Mouse (Mus musculus) adrenal gland, postnatal 0 days (tissue): ENCODE measurements around the gene Sec31b. TPM values are rescaled to one million over a fixed set of nuclear protein-coding genes. Genes with fewer than 3 reads are reported as not detected.

Experiments used
- polyA plus RNA-seq: library from polyadenylated mRNA; unstranded; fragments of >200 nt; fragmentation: Nextera tagmentation; extraction: Ambion mirVana; gene quantifications from 2 replicates; pipeline ENCODE4 v1.2.1, GENCODE M21; 2015

Sec31b gene
- polyA plus RNA-seq, result 0.90 and 2.2 TPM in 2 replicates

DNA sequence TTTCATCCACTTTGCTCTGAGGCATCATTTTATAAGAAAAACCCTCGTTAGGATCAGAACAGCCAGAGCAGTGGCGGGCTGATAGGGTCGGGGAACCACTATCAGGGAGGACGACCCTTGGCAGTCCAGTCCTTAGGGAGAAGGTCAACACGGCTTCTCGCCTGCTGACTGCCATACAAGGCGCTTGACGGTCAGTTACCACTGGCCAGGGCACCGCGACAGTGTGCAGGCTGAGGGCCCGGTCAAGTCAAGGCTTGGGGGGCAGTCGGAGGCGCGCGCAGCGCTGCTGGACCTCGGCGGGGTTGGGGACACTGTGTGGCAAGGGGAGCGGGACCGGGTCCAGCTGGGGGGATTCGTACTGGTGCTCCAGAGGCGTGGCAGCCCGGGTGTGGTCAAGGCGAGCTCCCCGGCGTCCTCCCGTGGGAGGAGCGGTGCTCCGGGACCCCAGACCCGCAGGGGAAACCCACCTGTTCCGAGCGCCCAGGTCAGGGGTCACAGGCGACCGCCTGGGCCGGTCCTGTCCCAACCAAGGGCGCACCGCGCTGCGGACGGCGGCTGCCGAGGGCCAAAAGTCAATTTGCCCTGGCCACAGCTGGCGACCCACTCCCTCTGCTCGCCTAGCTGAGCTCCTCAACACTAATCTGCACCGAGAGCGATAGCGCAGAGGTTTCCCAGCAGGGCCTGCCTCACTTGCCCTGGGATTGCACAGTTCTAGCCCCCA lies at the start of gene Sec31b:
TSS of gene Sec31b (minus strand) at position 544 of the 721 bp plus-strand sequence.

GRCm38 (mm10) chr19:44562652-44563206 lies 17.1 kb upstream of the Sec31b start, which contains the start of gene Hif1an:
TSS of gene Hif1an (plus strand) at chr19:44562850.

GRCm38 (mm10) chr19:44554861-44555590 lies 9.4 kb upstream of the Sec31b start, which contains the start of gene Ndufb8:
TSS of gene Ndufb8 (minus strand) at chr19:44555440.

GRCm38 (mm10) chr19:44552731-44553130 lies 7.1 kb upstream of the Sec31b start, which contains the start of gene Gm20538:
TSS of gene Gm20538 (minus strand) at chr19:44552831.

DNA sequence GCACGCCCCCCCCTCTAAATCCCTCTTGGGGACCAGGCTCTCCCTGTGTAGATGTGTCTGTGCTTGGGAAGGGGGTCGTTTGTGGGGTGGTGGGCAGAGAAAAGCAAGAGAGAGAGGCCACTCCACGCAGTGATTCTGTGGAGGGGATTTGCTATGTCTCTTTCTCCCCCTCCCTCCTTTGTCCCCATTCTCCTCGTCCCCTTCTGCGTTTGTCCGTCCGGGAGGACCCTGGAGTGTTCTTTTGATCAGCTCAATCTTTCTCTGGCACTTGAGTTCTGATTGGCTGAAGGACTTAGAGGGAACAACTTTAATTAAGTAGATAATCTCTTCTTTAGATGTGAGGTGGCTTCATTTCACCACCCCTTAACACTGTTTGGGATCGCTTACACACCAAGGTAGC lies 52.5 kb downstream of the Sec31b start, which contains the start of gene Wnt8b:
TSS of gene Wnt8b (plus strand) at position 345 of the 400 bp plus-strand sequence.

Other genes with a start within 250 kb of the Sec31b start
- 0.08 and 0.16 TPM in 2 replicates for gene Scd4, start 212.8 kb downstream of the Sec31b start, polyA plus RNA-seq
- 5.1 and 7.4 TPM in 2 replicates for gene Scd1, start 138.0 kb downstream of the Sec31b start, polyA plus RNA-seq
- not detected in 2 replicates for gene Wnt8b, start 52.4 kb downstream of the Sec31b start, polyA plus RNA-seq
- gene Gm20538, start 7.0 kb upstream of the Sec31b start, polyA plus RNA-seq, result not detected in 2 replicates
- gene Ndufb8, start 9.6 kb upstream of the Sec31b start, polyA plus RNA-seq, result 583 and 768 TPM in 2 replicates
- 10.3 and 15.4 TPM in 2 replicates for gene Hif1an, start 17.0 kb upstream of the Sec31b start, polyA plus RNA-seq
- gene Pax2, start 210.2 kb upstream of the Sec31b start, polyA plus RNA-seq, result 0.33 and 4.6 TPM in 2 replicates